Mouse (Mus musculus): ENCODE data around the gene Nav2. TPM values are rescaled to one million over a fixed set of nuclear protein-coding genes. Genes with fewer than 3 reads are reported as not detected.

Nav2 gene
- polyA plus RNA-seq, 1 experiment from 2014 or later, result 25.8 TPM

- 2% methylated on average over 6 of the region's 6 CpGs for WGBS
- no peak for ATAC-seq (ENCODE audit: low FRiP score)
Measured at GRCm38 (mm10) chr7:48894152-48894551, 14.4 kb upstream of the Nav2 start.

GRCm38 (mm10) chr7:48894763-48895162 is 13.8 kb upstream of the Nav2 start:
- 83% methylated on average over 6 of the region's 6 CpGs for WGBS
- no peaks in the 10 kb centered on the region for H3K36me3 ChIP-seq
- no peak for ATAC-seq (ENCODE audit: low FRiP score)
- no peak overlapping the region for H3K9ac ChIP-seq
- H3K27me3 ChIP-seq, result peaks cover 18% of the 10 kb centered on the region
- no peak overlapping the region for H3K27ac ChIP-seq
- peaks cover 37% of the 10 kb centered on the region for H3K4me1 ChIP-seq
- no peaks in the 10 kb centered on the region for H3K9me3 ChIP-seq (replicated peaks)
- H3K4me3 ChIP-seq, result no peak overlapping the region
- no peak overlapping the region for H3K4me2 ChIP-seq (replicated peaks)

More at GRCm38 (mm10) chr7:48894152-48894551, 14.4 kb upstream of the Nav2 start:
- H3K9ac ChIP-seq, result no peak overlapping the region
- H3K27me3 ChIP-seq, result peaks cover 16% of the 10 kb centered on the region
- no peaks in the 10 kb centered on the region for H3K9me3 ChIP-seq (replicated peaks)
- no peaks in the 10 kb centered on the region for H3K36me3 ChIP-seq
- H3K4me1 ChIP-seq, result peaks cover 37% of the 10 kb centered on the region
- no peak overlapping the region for H3K4me3 ChIP-seq
- no peak overlapping the region for H3K27ac ChIP-seq
- H3K4me2 ChIP-seq (replicated peaks), result no peak overlapping the region

- 90% methylated on average over 4 of the region's 4 CpGs for WGBS
- Histone ChIP-seq H3K9ac (no peak overlapping the region), H3K4me1 (peaks cover 40% of the 10 kb centered on the region), H3K36me3 (no peaks in the 10 kb centered on the region), H3K4me2 (replicated peaks) (no peak overlapping the region), H3K4me3 (no peak overlapping the region), H3K27me3 (peaks cover 18% of the 10 kb centered on the region), H3K9me3 (replicated peaks) (no peaks in the 10 kb centered on the region), H3K27ac (no peak overlapping the region)
- ATAC-seq (ENCODE audit: low FRiP score), result no peak
Measured at GRCm38 (mm10) chr7:48895475-48895874, 13.0 kb upstream of the Nav2 start.

- H3K27ac ChIP-seq, result no peak overlapping the region
- WGBS, result 76% methylated on average over 4 of the region's 4 CpGs
Measured at GRCm38 (mm10) chr7:48896051-48896450, 12.5 kb upstream of the Nav2 start.

GRCm38 (mm10) chr7:48897539-48898163 is 10.9 kb upstream of the Nav2 start:
- Histone ChIP-seq H3K9ac (no peak overlapping the region), H3K36me3 (no peaks in the 10 kb centered on the region), H3K27me3 (peaks cover 18% of the 10 kb centered on the region), H3K27ac (peak overlapping the region; percentile 42; the same call in 1 of the 2 replicates), H3K4me1 (peaks cover 28% of the 10 kb centered on the region), H3K9me3 (replicated peaks) (no peaks in the 10 kb centered on the region), H3K4me3 (no peak overlapping the region), H3K4me2 (replicated peaks) (no peak overlapping the region; the same call in 1 of the 2 replicates)
- WGBS, result 36% methylated on average over 24 of the region's 24 CpGs
- ATAC-seq (ENCODE audit: low FRiP score), result peak; percentile 37; the same call in 1 of the 2 replicates

More at GRCm38 (mm10) chr7:48896051-48896450, 12.5 kb upstream of the Nav2 start:
- Histone ChIP-seq H3K9me3 (replicated peaks) (no peaks in the 10 kb centered on the region), H3K36me3 (no peaks in the 10 kb centered on the region), H3K9ac (no peak overlapping the region), H3K4me2 (replicated peaks) (no peak overlapping the region), H3K4me3 (no peak overlapping the region), H3K4me1 (peaks cover 35% of the 10 kb centered on the region), H3K27me3 (peaks cover 18% of the 10 kb centered on the region)
- ATAC-seq (ENCODE audit: low FRiP score), result no peak

- Histone ChIP-seq H3K36me3 (no peaks in the 10 kb centered on the region), H3K4me2 (replicated peaks) (no peak overlapping the region), H3K9me3 (replicated peaks) (no peaks in the 10 kb centered on the region), H3K27ac (no peak overlapping the region), H3K4me3 (no peak overlapping the region), H3K27me3 (peaks cover 18% of the 10 kb centered on the region), H3K9ac (no peak overlapping the region), H3K4me1 (peaks cover 32% of the 10 kb centered on the region)
- 57% methylated on average over 9 of the region's 9 CpGs for WGBS
- no peak for ATAC-seq (ENCODE audit: low FRiP score)
Measured at GRCm38 (mm10) chr7:48898416-48898815, 10.1 kb upstream of the Nav2 start.

GRCm38 (mm10) chr7:48900408-48901167 is 7.9 kb upstream of the Nav2 start:
- no peak overlapping the region for H3K27ac ChIP-seq
- no peak overlapping the region for H3K4me2 ChIP-seq (replicated peaks)
- no peak overlapping the region for H3K4me3 ChIP-seq
- H3K36me3 ChIP-seq, result no peaks in the 10 kb centered on the region
- 75% methylated on average over 8 of the region's 8 CpGs for WGBS
- peaks cover 30% of the 10 kb centered on the region for H3K4me1 ChIP-seq
- ATAC-seq (ENCODE audit: low FRiP score), result no peak
- H3K9ac ChIP-seq, result no peak overlapping the region
- peaks cover 11% of the 10 kb centered on the region for H3K27me3 ChIP-seq
- no peaks in the 10 kb centered on the region for H3K9me3 ChIP-seq (replicated peaks)

- 17% methylated on average over 2 of the region's 2 CpGs for WGBS
- H3K4me1 ChIP-seq, result peaks cover 24% of the 10 kb centered on the region
- H3K36me3 ChIP-seq, result no peaks in the 10 kb centered on the region
- no peaks in the 10 kb centered on the region for H3K9me3 ChIP-seq (replicated peaks)
- H3K9ac ChIP-seq, result no peak overlapping the region
- peak; percentile 82 for ATAC-seq (ENCODE audit: low FRiP score)
- H3K4me3 ChIP-seq, result no peak overlapping the region
- H3K27me3 ChIP-seq, result 0 out of 2 replicates have a peak, but pooled peaks cover 7% of the 10 kb centered on the region
- 0 out of 2 replicates have a peak overlapping the region, but pooled peaks have one; percentile 49 for H3K27ac ChIP-seq
- H3K4me2 ChIP-seq (replicated peaks), result no peak overlapping the region
Measured at GRCm38 (mm10) chr7:48902454-48902853, 6.1 kb upstream of the Nav2 start.

- Histone ChIP-seq H3K9ac (no peak overlapping the region), H3K27ac (no peak overlapping the region), H3K4me3 (no peak overlapping the region), H3K9me3 (replicated peaks) (no peaks in the 10 kb centered on the region), H3K36me3 (no peaks in the 10 kb centered on the region), H3K4me2 (replicated peaks) (no peak overlapping the region), H3K27me3 (no peaks in the 10 kb centered on the region; the same call in 1 of the 2 replicates), H3K4me1 (peaks cover 9% of the 10 kb centered on the region; the same call in 1 of the 2 replicates)
- 66% methylated on average over 4 of the region's 4 CpGs for WGBS
- no peak for ATAC-seq (ENCODE audit: low FRiP score)
Measured at GRCm38 (mm10) chr7:48909342-48909671, 791 bp downstream of the Nav2 start.

GRCm38 (mm10) chr7:48910282-48910681 is 1.8 kb downstream of the Nav2 start:
- 53% methylated on average over 6 of the region's 6 CpGs for WGBS
- no peaks in the 10 kb centered on the region; the same call in 1 of the 2 replicates for H3K27me3 ChIP-seq
- no peak for ATAC-seq (ENCODE audit: low FRiP score)
- H3K4me2 ChIP-seq (replicated peaks), result no peak overlapping the region
- no peaks in the 10 kb centered on the region for H3K36me3 ChIP-seq
- H3K4me1 ChIP-seq, result peaks cover 16% of the 10 kb centered on the region; the same call in 1 of the 2 replicates
- H3K4me3 ChIP-seq, result no peak overlapping the region
- no peak overlapping the region for H3K27ac ChIP-seq
- H3K9ac ChIP-seq, result no peak overlapping the region
- H3K9me3 ChIP-seq (replicated peaks), result no peaks in the 10 kb centered on the region

- peaks cover 24% of the 10 kb centered on the region; the same call in 1 of the 2 replicates for H3K4me1 ChIP-seq
- no peaks in the 10 kb centered on the region for H3K9me3 ChIP-seq (replicated peaks)
- H3K36me3 ChIP-seq, result no peaks in the 10 kb centered on the region
- no peak overlapping the region for H3K9ac ChIP-seq
- ATAC-seq (ENCODE audit: low FRiP score), result no peak
- peaks cover 4% of the 10 kb centered on the region; the same call in 1 of the 2 replicates for H3K27me3 ChIP-seq
- no peak overlapping the region for H3K4me3 ChIP-seq
- H3K27ac ChIP-seq, result no peak overlapping the region
- no peak overlapping the region for H3K4me2 ChIP-seq (replicated peaks)
Measured at GRCm38 (mm10) chr7:48911146-48911545, 2.6 kb downstream of the Nav2 start.

GRCm38 (mm10) chr7:48914630-48915506 is 6.4 kb downstream of the Nav2 start:
- Histone ChIP-seq H3K4me1 (peaks cover 34% of the 10 kb centered on the region; the same call in 1 of the 2 replicates), H3K4me3 (no peak overlapping the region), H3K9me3 (replicated peaks) (no peaks in the 10 kb centered on the region), H3K4me2 (replicated peaks) (no peak overlapping the region), H3K9ac (no peak overlapping the region), H3K36me3 (no peaks in the 10 kb centered on the region), H3K27me3 (peaks cover 9% of the 10 kb centered on the region), H3K27ac (no peak overlapping the region)
- ATAC-seq (ENCODE audit: low FRiP score), result peak; percentile 42; the same call in 1 of the 2 replicates
- 45% methylated on average over 12 of the region's 12 CpGs for WGBS

All from hindbrain, embryonic 12.5 days (tissue).